Mouse (Mus musculus): ENCODE measurements at regions not wholly inside any gene's neighbourhood (a gene's known extent, or its start where the extent isn't known, plus 50 kb on each side); places are given as distances from the start of the nearest gene placed in this dataset.

- DNase-seq, result no peak
Observed at GRCm38 (mm10) chr12:70675846-70676245, 149.5 kb upstream of the Frmd6 start.

- DNase-seq, result no peak
Observed at GRCm38 (mm10) chr12:70679701-70680425, 145.5 kb upstream of the Frmd6 start.

GRCm38 (mm10) chr12:70681407-70681990 lies 143.8 kb upstream of the Frmd6 start:
- no peak for DNase-seq

GRCm38 (mm10) chr12:70684354-70684753 lies 141.0 kb upstream of the Frmd6 start:
- DNase-seq, result no peak

GRCm38 (mm10) chr12:70685432-70685831 lies 139.9 kb upstream of the Frmd6 start:
- no peak for DNase-seq

- DNase-seq, result no peak
Observed at GRCm38 (mm10) chr12:70686337-70686736, 139.0 kb upstream of the Frmd6 start.

- no peak for DNase-seq
Observed at GRCm38 (mm10) chr12:70686971-70687370, 138.3 kb upstream of the Frmd6 start.

- DNase-seq, result no peak
Observed at GRCm38 (mm10) chr12:70695162-70695561, 130.2 kb upstream of the Frmd6 start.

- DNase-seq, result no peak
Observed at GRCm38 (mm10) chr12:70696256-70696655, 129.1 kb upstream of the Frmd6 start.

- DNase-seq, result no peak
Observed at GRCm38 (mm10) chr12:70698466-70698865, 126.8 kb upstream of the Frmd6 start.

- no peak for DNase-seq
Observed at GRCm38 (mm10) chr12:70702473-70702872, 122.8 kb upstream of the Frmd6 start.

GRCm38 (mm10) chr12:70706806-70707628 lies 118.3 kb upstream of the Frmd6 start:
- no peak for DNase-seq

- no peak for DNase-seq
Observed at GRCm38 (mm10) chr12:70707629-70708289, 117.6 kb upstream of the Frmd6 start.

GRCm38 (mm10) chr12:70708290-70708668 lies 117.0 kb upstream of the Frmd6 start:
- no peak for DNase-seq

GRCm38 (mm10) chr12:70710311-70710710 lies 115.0 kb upstream of the Frmd6 start:
- DNase-seq, result no peak

- no peak for DNase-seq
Observed at GRCm38 (mm10) chr12:70711030-70711429, 114.3 kb upstream of the Frmd6 start.

- DNase-seq, result no peak
Observed at GRCm38 (mm10) chr12:70712322-70713024, 112.8 kb upstream of the Frmd6 start.

GRCm38 (mm10) chr12:70713499-70714280 lies 111.6 kb upstream of the Frmd6 start:
- no peak for DNase-seq

- DNase-seq, result no peak
Observed at GRCm38 (mm10) chr12:70714281-70714679, 111.0 kb upstream of the Frmd6 start.

- no peak for DNase-seq
Observed at GRCm38 (mm10) chr12:70715836-70716235, 109.5 kb upstream of the Frmd6 start.

- no peak for DNase-seq
Observed at GRCm38 (mm10) chr12:70718602-70719001, 106.7 kb upstream of the Frmd6 start.

- DNase-seq, result no peak
Observed at GRCm38 (mm10) chr12:70719255-70719654, 106.1 kb upstream of the Frmd6 start.
